Mouse (Mus musculus) c-Kit-positive CD71-positive TER-119-negative erythroid progenitor cells, embryonic 14.5 days (primary cell): ENCODE measurements around the gene Tent5c.
A peak's percentile ranks its signal among the peaks of the same experiment; 100 is the strongest.

ENCODE experiments used
- DNase-seq: peaks from one replicate; pipeline ENCODE4 v3.0.0-alpha.2; 2013; ENCODE audit warnings: low read depth

Tent5c gene

DNA sequence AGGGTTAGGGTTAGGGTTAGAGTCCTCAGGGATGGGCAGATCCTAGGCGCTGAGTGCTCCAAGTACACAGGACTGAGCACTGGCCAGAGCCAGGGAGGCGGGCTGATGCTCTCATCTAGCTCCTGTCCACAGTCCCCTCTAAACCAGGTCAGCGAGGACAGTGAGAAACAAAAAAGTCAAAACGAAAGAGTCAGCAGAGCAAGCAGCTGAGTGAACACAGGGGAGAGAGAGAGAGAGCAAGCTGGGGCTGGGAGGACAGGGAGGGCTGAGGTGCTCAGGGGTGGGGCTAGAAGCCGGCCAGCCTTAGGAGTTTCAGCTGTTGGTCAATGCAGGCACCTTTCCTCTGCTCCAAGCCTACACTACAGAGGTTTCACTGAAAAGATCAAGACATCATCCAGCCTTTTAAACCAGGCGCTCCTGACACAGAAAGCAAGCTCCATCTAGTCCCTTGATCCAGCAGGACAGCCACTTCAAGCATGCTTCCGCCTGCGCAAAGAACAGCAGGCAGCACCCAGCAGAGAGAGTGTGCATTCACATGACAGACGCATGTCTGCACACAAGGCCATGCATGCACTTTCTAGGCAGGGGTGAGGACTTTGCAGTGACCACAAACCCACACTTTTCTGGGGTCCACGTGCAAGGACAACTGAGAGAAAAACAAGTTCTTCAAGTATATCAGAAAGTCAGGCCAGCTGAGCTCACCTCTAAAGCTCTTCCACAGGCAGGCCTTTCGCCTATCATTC is 3.6 kb downstream of the Tent5c start:
- DNase-seq, result no peak

DNA sequence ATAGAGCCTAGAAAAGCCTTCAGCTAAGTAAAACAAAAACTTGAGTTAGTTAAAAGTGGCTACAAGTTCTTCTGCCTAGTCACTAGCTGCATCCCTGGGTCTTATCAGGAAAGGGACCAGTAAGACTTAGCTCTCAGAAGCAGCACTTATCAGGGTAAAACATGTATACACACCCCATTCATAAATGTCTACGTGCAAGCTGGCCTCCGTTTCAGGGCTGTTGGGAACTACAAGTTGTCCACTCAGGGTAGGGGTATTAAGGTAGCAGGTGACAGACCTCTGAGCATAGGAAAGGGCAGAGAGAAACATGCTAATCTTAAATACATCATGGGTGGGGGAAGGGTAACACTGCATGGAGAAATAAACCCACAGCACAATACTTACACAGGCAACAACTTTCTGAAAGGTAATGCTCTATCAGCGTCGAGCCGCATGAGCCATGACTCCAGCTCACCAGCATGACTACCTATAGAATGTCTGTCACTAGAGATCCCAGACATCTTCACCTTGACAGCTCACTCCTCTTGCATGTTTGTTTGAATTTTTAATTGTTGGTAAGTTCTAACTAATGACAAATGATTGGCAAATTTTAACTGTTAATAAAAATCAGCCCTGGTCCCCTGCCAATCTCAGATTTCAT is 6.0 kb downstream of the Tent5c start:
- DNase-seq, result peak; percentile 81

DNA sequence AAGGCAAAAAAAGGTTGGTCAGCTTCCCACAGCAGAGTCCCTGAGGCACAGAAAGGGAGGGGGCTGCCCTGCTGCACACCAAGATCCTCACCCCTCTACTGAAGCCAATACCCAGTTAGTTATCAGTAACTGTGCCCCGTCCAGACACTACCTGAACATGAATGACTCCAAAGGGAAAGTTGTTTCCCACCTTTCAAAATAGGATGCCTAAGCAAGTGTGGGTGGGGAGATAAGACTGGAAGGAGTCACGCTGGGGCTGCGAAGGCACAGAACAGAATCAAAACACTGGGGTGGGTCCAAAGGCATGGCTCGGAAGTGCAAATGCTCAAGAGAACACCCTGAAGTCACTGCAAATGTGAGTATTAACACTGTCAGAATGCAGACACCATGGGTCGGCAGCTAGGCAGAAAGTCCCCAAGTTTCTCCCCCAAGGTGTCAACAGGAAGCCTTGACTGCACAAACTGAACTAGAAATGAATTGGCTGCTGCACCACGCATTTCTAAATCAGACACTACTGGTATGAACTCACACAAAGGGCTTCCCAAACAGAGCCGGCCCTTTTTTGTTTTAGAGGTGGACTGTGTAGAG is 6.7 kb downstream of the Tent5c start:
- DNase-seq, result peak; percentile 74

DNA sequence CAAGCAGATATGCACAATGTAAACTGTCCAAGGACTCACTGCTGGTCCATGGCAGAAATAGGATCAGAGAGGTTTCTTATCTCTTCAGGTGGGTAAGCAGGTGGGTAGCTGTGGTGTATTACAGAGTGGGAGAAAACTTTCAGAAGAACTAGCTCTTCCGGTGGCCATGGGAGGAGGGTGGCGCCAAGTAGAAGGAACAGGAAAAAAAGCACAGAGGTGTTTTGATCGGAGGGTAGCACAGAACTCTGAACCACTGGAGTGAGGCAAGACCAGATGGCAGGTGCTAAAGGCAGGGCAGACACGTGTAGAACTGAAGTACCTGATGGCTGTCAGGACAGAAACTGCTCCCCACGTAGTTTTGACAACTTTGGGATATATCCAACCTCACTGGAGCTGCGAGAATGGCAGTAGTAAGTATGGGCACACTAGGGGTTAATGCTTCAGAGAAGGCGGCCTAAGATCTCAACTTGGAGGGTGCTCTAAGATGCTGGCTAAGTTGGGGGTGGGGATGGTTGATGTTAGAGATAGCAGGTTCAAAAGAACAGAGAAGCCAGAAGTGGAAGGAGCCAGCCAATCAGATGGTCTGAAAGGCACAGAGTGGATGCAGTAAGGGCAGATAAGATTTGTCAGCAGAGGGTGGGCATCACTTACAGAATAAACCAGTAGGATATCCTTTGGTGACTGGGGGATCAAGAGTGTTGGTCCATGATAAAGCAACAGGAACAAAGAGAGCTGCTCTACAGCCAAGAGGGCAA is 8.7 kb downstream of the Tent5c start:
- no peak for DNase-seq

DNA sequence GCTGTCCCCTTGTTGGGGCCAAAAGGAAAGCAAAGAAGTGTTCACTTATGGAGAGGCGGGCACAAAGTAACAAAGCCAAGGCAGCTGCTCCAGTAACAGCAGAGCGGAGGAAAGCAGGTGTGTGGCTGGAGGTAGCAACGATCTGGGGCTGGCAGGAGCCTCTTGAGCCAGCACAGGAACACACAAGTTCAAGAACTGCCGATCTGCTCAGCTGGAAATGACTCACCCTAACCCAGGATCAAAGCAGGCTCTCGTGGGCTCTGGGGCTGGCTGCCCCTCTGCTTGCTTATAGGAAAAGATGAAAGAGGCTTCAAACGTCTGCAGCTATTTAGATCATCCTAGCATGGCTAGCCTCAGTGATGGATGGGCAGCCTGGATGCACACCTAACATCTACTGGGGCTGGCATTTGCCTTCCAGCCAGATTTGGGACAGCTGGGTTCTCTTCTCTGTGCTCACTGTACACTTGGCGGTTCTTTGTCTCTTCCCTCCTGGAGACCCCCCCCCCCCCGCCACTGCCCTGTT is 14.1 kb downstream of the Tent5c start:
- DNase-seq, result no peak

DNA sequence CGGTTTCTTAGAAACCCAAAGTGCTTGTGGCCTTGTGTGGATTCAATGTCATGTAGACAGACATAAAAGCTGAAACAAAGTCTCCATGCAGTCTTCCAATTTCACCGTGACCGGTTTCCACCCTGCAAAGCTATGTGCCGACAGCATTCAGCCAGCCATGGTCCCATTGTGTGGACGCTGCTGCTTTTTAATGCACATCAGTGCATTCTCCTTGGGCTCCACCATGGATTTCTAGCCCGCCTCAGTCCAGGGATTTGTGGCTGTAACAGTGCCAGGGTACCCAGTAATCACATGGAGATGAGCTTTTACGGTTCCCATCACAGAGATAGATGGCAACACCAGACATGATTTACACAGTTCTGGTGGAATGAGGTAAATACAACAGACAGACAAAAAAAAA is 14.6 kb downstream of the Tent5c start:
- DNase-seq, result no peak

DNA sequence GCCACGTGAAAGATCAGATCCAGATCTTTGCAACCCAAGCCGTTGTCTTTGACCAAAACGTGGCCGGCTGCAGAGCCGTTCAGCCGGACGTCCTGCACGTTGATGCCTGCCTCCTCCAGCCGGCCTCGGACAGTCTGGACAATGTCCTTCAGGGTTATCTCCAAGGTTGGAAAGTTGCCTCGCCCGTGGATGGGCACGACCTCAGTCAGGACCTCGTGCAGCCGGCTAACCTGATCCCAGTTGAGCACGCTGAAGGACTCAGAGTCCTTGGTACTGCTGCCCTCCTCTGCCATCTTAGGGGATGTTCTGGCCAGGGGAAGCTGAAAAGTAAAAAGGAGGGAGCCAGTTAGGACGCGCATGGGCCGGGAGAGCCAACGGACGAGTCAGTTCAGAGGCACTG is 16.0 kb downstream of the Tent5c start:
- DNase-seq, result no peak

DNA sequence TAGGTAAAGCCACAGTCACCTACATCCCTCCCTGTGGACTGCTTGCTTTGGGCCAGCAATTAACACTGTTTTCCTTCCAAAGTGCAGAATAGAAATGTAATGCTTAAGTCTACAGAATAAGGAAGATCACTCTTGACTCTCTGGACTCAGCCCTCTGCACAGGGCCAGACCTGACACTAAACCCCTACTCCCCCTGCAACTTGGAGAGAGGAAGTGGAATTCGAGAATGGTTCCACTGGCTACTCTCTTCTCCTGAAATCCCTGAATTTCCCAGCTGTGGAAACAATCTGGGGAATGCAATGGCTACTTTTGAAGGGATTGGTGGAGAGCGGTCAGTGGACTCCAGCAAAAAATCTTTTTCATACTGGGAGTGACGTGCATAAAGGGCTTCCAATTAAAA is 18.2 kb downstream of the Tent5c start:
- no peak for DNase-seq

DNA sequence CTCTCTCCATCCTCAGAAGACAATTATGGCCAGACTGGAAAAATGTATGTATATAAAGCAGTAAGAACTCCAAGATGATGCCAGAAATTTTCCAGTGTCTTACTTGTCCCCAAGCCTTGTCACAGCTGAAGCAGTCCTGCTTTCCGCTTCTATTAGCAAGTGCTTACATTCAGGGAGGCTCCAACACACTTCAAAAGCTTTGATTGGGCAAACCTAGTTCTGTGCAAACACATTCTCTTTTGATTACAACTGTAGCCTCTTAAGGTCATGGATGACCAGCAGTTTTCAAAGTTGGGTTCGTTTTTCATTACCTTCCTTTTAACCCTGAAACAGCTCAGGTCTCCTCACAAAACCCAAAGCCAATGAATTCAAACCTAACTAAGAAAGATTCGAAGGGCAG is 19.0 kb downstream of the Tent5c start:
- DNase-seq, result no peak

DNA sequence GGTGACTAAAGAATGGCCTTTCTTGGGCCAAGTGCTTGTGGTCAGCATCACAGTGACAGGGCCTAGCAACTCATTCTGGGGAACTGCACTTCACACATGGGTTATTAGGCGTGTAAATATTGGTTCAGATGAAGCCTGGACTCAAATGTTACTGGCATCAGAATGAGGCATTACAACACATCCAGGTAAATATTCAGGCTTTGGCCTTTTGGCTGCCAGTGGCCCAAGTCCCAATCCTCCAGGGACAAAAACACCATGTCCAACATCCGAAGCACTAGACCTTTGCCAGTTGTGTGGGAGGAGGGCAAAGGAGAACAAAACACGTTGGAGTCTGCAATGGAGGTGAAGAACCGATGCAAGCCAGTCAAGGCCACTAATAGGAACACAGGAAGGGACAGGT is 22.6 kb downstream of the Tent5c start:
- no peak for DNase-seq

DNA sequence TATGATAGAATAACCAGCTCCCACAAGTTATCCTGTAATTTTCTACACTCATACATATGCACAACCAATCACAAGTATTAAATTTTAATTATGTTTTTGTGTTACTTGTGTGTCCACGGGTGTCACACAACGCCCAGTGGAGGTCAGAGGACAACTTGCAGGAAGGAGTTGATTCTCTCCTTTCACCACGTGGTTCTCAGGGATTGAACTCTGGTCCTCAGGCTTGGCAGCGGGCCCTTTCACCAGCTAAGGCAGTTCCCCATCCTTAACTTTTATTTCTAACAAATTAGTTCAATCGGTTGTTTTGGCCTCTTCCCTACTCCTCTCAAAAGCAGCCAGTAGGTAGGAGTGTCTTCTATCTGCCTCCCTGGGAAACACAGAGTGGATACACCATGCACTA is 24.5 kb downstream of the Tent5c start:
- no peak for DNase-seq

DNA sequence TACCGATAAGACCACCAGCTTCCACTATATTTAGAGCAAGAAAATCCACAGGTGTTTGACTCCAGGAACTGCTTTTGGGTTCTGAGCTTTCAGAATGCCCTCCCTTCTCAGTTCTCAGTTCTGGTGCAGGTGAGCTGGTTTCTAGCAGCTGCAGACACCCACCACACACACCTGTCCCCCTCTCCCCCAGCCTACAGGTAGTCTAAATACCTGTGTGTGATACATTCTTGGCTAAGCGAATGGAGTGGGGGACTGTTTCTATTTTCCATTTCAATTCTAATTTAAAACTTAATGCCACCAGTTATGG is 25.2 kb downstream of the Tent5c start:
- no peak for DNase-seq

DNA sequence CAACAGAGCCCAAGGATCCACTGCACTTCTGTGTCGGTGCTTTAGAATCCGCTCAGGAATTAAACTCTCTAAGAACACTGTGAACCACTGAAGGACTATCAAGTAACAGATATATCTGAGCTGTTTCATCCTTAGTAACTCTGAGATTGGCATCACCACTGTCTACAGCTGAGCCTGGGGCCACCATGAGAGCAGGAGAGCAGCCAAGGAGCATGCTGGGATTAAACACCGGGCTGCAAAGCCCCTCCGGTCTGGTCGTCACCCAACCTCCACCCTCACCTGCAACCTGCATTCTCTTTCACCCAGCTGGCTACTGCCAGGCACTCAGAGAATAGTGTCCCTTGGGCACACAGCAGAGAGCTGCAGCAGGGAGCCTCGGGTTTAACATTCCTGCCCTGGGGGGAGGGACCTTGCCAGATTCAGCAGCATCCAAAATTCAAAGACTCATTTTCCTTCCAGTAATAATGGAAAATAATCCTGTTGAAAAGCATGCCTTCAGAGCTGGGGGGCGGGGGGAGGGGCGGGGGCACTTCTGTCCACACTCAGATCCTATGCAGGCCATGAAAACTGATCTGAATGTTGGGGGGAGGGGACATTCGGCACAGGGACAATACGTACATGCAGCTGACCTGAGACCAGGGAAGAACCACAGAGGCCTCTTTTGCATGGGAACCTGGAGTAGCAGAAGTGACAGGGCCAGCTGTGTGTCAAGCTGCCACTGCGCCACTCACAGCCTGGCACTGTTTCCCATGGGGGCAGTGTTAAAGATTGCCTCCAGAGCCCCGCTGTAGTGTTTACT is 25.8 kb downstream of the Tent5c start:
- no peak for DNase-seq

DNA sequence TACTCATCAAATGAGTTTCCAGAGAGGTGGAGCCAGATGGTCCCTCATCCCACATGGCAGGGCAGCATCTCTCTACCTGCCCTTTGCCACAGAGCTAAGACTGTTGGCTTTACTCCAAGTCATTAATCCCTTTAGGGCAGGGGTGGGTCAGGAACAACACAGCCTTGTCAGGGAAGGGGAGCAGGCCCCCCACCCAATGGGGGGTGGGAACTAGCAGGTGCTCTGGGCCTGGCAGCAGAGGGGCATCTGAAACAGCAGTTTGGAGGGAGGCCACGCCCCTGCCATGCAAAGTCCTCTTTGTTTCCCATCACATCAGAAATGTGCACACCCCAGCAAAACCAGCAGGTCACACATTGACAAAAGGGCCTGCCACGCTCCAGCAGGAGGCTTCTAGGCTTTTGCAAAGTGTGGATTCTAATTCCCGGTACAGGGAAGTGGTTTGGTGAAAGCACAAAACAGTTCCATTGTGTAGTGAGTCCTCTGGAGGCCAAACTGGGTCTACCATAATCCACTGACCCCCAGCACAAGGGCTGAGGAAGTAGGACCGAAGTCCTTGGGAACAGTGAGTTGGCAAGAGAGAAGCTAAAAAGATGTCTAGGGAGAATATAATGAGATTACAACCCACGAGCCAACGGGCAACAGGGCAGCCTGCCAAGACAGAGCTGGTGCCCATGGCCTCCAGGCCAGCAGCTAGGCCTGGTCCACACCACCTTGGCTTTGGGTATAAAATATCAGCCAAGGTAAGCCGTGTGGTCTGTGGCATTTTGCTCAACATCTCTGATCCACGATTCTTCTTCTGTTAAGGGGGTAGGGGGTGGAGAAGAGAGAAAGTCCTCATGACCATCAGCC is 26.7 kb downstream of the Tent5c start:
- DNase-seq, result no peak

DNA sequence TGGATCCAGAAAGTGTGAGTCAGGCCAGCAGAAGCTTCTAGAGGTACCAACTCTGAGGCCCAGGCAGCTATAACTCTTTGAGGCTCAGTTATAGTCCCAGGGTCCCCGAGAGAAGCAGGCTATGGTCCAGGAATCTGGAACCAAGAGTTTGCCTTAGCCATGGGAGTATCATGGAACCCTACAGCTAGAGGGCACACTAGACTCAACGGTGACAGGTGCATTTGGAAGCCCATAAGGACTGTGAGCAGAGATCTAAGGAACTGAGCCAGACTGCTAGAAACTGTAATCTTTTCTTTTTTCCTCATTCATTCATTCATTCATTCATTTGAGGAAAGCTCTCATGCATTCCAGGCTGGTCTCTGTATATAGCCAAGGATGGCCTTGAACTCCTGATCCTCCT is 28.6 kb downstream of the Tent5c start:
- DNase-seq, result no peak

DNA sequence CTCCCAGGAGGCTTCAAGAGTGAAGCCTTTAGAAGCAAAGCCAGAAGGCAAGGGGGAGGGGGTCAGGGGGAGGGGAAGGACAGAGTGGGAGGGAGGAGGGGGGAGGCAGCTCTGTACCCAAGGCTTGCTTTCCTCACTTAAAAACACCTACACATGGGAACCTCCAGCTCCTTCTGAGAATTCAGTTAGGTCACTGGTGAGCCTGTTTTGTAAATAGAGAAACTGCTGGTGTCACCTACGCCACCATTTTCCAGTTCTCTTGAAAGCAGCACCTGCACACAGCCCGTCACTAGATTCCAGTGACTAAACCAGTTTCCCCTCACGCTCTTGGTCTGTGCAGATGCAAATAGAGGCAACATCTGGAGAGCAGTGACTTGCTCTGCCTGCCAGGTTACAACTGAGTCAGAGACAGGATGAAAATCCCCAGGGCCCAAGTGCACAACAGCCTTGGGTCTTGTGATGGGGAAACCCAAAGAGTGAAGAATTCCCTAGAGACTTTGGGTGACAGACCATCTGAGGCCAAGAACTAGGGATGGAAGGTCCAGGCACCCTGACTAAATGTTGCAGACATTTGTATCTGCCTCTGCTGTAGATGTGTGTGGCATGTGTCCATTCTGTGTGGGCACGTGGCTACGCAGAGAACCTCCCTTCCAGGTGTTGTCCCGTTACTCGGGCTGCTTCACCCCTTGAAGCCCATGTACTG is 45.2 kb downstream of the Tent5c start:
- no peak for DNase-seq

DNA sequence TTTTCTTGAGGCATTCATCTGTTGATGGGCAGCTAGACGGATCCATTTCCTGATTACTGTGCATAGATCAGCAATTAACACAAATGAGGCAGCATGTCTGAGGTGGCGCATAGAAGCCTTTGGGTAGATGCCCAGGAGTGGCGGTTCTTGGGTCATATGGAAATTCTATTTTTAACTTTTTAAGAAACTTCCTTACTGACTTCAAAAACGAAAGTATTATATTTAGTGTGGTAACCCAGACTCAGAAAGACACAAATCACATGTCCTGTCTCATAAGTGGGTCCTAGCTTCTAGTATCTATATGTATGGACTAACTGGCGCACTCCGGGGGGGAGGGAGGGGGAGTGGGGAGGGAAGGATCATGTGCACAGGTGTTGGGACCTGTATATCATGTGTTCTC is 46.6 kb downstream of the Tent5c start:
- no peak for DNase-seq

DNA sequence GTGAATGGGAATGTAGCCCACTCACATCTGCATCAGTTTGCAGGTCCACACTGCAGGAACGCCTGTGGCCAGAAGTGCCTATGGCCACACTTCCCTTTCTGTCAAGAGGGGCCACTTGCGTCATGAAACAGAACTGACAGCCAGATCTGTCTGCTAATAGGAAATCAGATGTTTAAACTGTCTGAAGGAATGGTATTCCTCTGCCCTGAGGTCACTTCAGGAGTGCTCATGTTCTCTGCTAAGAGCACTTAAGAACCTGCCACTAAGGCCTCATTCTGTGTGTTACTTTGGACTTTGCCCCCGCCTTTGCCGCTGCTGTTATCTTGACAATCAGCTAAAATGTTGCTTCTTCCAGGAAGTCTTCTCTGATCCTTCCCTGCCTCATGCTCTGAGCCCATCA is 48.4 kb downstream of the Tent5c start:
- peak; percentile 40 for DNase-seq

DNA sequence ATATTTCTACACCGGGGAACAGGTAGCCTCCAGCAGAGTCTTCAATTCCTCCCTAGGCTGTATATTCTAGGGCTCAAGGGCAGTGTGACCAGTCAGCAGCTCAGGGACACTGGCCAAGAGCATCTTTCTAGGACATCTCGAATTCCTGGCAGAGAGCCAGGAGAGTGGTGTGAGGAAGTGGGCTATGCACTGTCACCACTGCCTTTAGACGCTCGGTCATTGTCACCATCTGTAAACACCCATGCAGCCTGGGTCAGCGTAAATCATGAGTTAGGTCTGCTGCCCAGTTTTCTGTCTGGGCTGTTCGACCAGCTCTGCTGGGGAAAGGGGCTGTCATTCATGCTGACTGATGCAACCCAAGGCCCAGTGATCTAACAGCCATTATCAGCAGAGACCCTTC is 49.1 kb downstream of the Tent5c start:
- DNase-seq, result no peak

DNA sequence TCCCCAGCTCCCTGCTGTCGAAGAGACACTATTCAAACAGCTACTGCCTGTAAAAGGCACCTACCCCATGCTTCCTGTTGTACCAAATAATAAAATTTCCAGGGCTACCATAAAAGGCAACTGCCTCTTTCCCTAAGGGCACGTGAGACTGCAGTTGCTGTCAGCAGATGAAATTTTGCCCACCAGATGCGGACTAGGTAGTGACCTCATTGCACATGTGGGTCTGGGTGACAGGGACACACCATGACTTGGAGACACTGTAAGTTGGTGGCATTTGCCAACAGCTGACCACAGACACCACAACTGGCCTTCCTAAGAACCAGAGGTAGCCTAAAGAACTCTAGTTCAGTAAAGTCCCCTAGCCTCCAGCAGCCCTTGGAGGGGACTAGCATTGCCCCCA is 50.0 kb downstream of the Tent5c start:
- DNase-seq, result no peak
